In genomic region chr3:56963251-56963650, GRCm38 (mm10) we compare ENCODE assay signal across 11 mouse cellular contexts.
DNase-seq lines count a peak whose midpoint lies in the region; ATAC-seq and TF ChIP-seq lines count a peak whose summit lies in the region.
"Had no signal": no experiment of that assay in that cellular context is flagged by ENCODE, and none has a peak within 500 bp of the region (broad histone marks: within the 10 kb centered on the region; RNA-seq: fewer than 3 reads in every experiment).

No protein-coding gene starts in this region.

- H3K9ac ChIP-seq in hindbrain, embryonic 15.5 days: no peak overlapping the region
- H3K9ac ChIP-seq in hindbrain, embryonic 13.5 days: no peak overlapping the region
- no peak overlapping the region for H3K9ac ChIP-seq in kidney, embryonic 14.5 days (ENCODE audit: low read depth, low read length)
- no peak overlapping the region for H3K9ac ChIP-seq in hindbrain, embryonic 16.5 days (ENCODE audit: low read depth, low read length)
- H3K9ac ChIP-seq: embryonic facial prominence, embryonic 13.5 days; liver, embryonic 14.5 days had no signal

- H3K4me2 ChIP-seq in hindbrain, embryonic 15.5 days: no peak overlapping the region
- H3K4me2 ChIP-seq in hindbrain, embryonic 13.5 days: no peak overlapping the region
- no peak overlapping the region for H3K4me2 ChIP-seq in kidney, embryonic 14.5 days (replicated peaks; ENCODE audit: low read depth, low read length)
- H3K4me2 ChIP-seq in hindbrain, embryonic 16.5 days (ENCODE audit: low read length): no peak overlapping the region
- H3K4me2 ChIP-seq: embryonic facial prominence, embryonic 13.5 days had no signal

- ATAC-seq in hindbrain, embryonic 15.5 days (ENCODE audit: low FRiP score, low read depth): no peak
- no peak for ATAC-seq in hindbrain, embryonic 13.5 days (ENCODE audit: low FRiP score)
- no peak for ATAC-seq in kidney, embryonic 14.5 days (ENCODE audit: low FRiP score, low TSS enrichment)
- ATAC-seq in hindbrain, embryonic 16.5 days: no peak
- ATAC-seq: CD4-positive, CD25-positive, alpha-beta regulatory T cell, adult 4 months had no signal

- WGBS in hindbrain, embryonic 15.5 days: 83% methylated on average over 3 of the region's 3 CpGs
- 83% methylated on average over 3 of the region's 3 CpGs for WGBS in hindbrain, embryonic 13.5 days
- 63% methylated on average over 3 of the region's 3 CpGs for WGBS in olfactory bulb, adult 2 months
- WGBS in kidney, embryonic 14.5 days: 79% methylated on average over 3 of the region's 3 CpGs
- WGBS in hindbrain, embryonic 16.5 days: 68% methylated on average over 3 of the region's 3 CpGs

- H3K4me1 ChIP-seq in hindbrain, embryonic 15.5 days (replicated peaks): peaks cover 7% of the 10 kb centered on the region
- H3K4me1 ChIP-seq in hindbrain, embryonic 13.5 days (replicated peaks): peaks cover 17% of the 10 kb centered on the region
- H3K4me1 ChIP-seq in olfactory bulb, adult 2 months (ENCODE audit: control insufficient read depth, insufficient read depth, low read length): 0 out of 2 replicates have a peak, but pooled peaks cover 2% of the 10 kb centered on the region
- no peaks in the 10 kb centered on the region for H3K4me1 ChIP-seq in kidney, embryonic 14.5 days (ENCODE audit: control insufficient read depth, insufficient read depth, low read length)
- H3K4me1 ChIP-seq in hindbrain, embryonic 16.5 days (ENCODE audit: control insufficient read depth, insufficient read depth, low read depth, low read length): peaks cover 7% of the 10 kb centered on the region; the same call in 1 of the 2 replicates
- H3K4me1 ChIP-seq: embryonic facial prominence, embryonic 13.5 days had no signal

- no peak overlapping the region for H3K4me3 ChIP-seq in hindbrain, embryonic 15.5 days
- H3K4me3 ChIP-seq in hindbrain, embryonic 13.5 days: no peak overlapping the region
- no peak overlapping the region for H3K4me3 ChIP-seq in olfactory bulb, adult 2 months (ENCODE audit: insufficient read depth, low read depth, low read length)
- H3K4me3 ChIP-seq in kidney, embryonic 14.5 days (ENCODE audit: low read length): no peak overlapping the region
- no peak overlapping the region for H3K4me3 ChIP-seq in hindbrain, embryonic 16.5 days (ENCODE audit: low read length)
- H3K4me3 ChIP-seq: embryonic facial prominence, embryonic 13.5 days had no signal

- no peaks in the 10 kb centered on the region for H3K27me3 ChIP-seq in hindbrain, embryonic 15.5 days
- no peaks in the 10 kb centered on the region for H3K27me3 ChIP-seq in hindbrain, embryonic 13.5 days
- H3K27me3 ChIP-seq in kidney, embryonic 14.5 days (ENCODE audit: control insufficient read depth, insufficient read depth, low read length): no peaks in the 10 kb centered on the region
- no peaks in the 10 kb centered on the region for H3K27me3 ChIP-seq in hindbrain, embryonic 16.5 days (replicated peaks; ENCODE audit: control insufficient read depth, insufficient read depth, low read length)
- H3K27me3 ChIP-seq: embryonic facial prominence, embryonic 13.5 days had no signal

- no peaks in the 10 kb centered on the region for H3K9me3 ChIP-seq in hindbrain, embryonic 15.5 days
- H3K9me3 ChIP-seq in hindbrain, embryonic 13.5 days: no peaks in the 10 kb centered on the region
- H3K9me3 ChIP-seq in kidney, embryonic 14.5 days (ENCODE audit: control insufficient read depth, low read length): no peaks in the 10 kb centered on the region
- no peaks in the 10 kb centered on the region for H3K9me3 ChIP-seq in hindbrain, embryonic 16.5 days (ENCODE audit: control insufficient read depth, low read length)
- H3K9me3 ChIP-seq: embryonic facial prominence, embryonic 13.5 days had no signal

- TF ChIP-seq POLR2A in olfactory bulb, adult 2 months (IDR thresholded peaks at IDR 0.05; ENCODE audit: insufficient read depth, low read depth, low read length): no peak

- TF ChIP-seq CTCF in olfactory bulb, adult 2 months (IDR thresholded peaks at IDR 0.05; ENCODE audit: insufficient read depth, low read depth, low read length): no peak

- H3K27ac ChIP-seq in hindbrain, embryonic 15.5 days (replicated peaks): peak overlapping the region; percentile 17; the same call in 1 of the 2 replicates
- H3K27ac ChIP-seq in hindbrain, embryonic 13.5 days: no peak overlapping the region
- peak overlapping the region; percentile 35; the same call in 1 of the 2 replicates for H3K27ac ChIP-seq in olfactory bulb, adult 2 months (ENCODE audit: insufficient read depth, low read depth, low read length)
- H3K27ac ChIP-seq in kidney, embryonic 14.5 days (ENCODE audit: low read depth, low read length): no peak overlapping the region
- no peak overlapping the region for H3K27ac ChIP-seq in hindbrain, embryonic 16.5 days (ENCODE audit: low read depth, low read length)
- H3K27ac ChIP-seq: embryonic facial prominence, embryonic 13.5 days; liver, embryonic 14.5 days had no signal

- no peaks in the 10 kb centered on the region for H3K36me3 ChIP-seq in hindbrain, embryonic 15.5 days
- H3K36me3 ChIP-seq in hindbrain, embryonic 13.5 days: no peaks in the 10 kb centered on the region
- no peaks in the 10 kb centered on the region for H3K36me3 ChIP-seq in kidney, embryonic 14.5 days (ENCODE audit: control insufficient read depth, insufficient read depth, low read length)
- no peaks in the 10 kb centered on the region for H3K36me3 ChIP-seq in hindbrain, embryonic 16.5 days (ENCODE audit: control insufficient read depth, insufficient read depth, low read length)
- H3K36me3 ChIP-seq: embryonic facial prominence, embryonic 13.5 days had no signal

- DNase-seq in cerebellum, adult 8-10 months: peak; percentile 1
- peak; percentile 8 to 12 for DNase-seq in frontal cortex, postnatal 25 days (ENCODE audit: low spot score in 2 of 2)
- no peak for DNase-seq in Muller cell, postnatal 12 days (ENCODE audit: inconsistent ontology term)

Comparison
In these comparisons a context has a peak if more than half of its experiments do, and no peak if none do; other contexts are left out.
1. H3K27ac ChIP-seq: peak in hindbrain, embryonic 15.5 days (single experiment) and olfactory bulb, adult 2 months (single experiment); none in hindbrain, embryonic 13.5 days (single experiment), kidney, embryonic 14.5 days (single experiment) and hindbrain, embryonic 16.5 days (single experiment).